Mouse (Mus musculus) thymus, postnatal 10 days (tissue): ENCODE results near the gene Arhgap30.

Experiments used
- DNase-seq, 2 experiments: peaks; one replicate each; pipeline ENCODE4 v3.0.0; 2021; ENCODE audit warnings: low spot score in 2 of 2

The Arhgap30 gene

DNA sequence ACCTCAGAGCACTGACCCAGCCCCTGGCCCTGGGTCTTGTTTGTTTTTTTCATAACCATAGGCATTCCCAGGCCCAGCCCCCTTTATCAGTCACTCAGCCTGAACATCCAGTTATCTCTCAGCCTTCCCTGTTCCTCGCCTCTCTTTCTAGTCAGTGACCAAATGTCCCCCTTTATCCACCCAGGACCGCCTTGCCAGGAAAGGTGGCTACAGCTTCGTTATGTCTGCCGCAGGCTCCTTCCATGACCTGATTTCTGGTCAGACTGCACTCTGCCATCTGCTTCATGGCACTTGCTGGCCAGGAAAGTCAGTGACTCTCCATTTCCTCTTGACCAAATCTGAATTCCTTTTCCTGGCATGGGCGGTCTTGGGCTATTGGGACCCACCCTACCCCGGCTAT, 10.5 kb upstream of the Arhgap30 start:
- no peak for DNase-seq

DNA sequence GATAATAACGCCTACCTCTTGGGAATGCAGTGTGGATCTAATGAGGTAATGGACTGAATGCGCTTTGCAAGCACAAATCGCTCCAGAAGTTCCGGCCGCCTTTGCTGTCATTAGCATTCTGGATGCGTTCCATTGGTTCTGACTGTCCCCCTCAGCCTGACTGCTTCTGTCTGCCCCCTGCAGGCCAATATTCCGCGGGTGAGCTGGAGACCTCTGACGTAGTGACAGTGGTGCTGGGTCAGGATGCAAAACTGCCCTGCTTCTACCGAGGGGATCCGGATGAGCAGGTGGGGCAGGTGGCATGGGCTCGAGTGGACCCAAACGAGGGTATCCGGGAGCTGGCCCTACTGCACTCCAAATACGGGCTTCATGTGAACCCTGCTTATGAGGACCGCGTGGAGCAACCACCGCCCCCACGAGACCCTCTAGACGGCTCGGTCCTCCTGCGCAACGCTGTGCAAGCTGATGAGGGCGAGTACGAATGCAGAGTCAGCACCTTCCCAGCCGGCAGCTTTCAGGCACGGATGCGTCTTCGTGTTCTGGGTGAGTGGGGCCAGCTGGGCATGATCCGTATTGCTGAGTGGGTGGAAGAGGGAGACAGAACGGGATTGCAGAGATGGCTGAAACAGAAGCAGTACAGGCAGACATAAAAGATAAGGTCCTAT, 8.7 kb upstream of the Arhgap30 start:
- DNase-seq = peak; percentile 53 to 72

DNA sequence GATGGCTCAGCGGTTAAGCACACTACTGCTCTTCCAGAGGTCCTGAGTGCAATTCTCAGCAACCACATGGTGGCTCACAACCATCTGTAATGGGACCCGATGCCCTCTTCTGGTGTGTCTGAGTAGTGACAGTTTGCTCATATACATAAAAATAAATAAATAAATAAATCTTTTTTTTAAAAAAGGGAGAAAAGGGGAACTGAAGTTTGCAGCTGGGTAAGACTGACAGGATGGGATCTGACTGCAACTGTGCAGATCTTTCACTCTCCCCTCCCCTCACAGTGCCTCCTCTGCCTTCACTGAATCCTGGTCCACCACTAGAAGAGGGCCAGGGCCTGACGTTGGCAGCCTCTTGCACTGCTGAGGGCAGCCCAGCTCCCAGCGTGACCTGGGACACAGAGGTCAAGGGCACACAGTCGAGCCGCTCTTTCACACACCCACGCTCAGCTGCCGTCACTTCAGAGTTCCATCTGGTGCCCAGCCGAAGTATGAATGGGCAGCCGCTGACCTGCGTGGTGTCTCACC, 6.6 kb upstream of the Arhgap30 start:
- no peak for DNase-seq

DNA sequence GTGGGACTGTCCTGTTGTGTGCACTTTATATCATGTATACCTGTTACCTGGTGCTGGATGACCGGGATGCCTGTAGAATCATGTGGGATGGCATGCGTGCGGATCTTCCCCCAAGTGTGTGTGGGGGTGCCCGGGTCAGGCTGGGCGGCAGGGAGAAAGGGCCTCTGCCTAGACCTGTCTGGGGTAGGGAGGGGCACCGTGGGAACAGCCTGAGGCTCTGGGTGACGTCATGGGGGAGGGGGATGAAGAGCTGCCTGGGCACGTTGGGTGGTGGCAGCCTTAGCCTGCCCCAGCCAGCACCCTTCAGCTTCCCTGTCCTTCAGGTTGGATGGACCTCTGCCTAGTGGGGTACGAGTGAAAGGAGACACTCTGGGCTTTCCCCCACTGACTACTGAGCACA, 4.4 kb upstream of the Arhgap30 start:
- no peak for DNase-seq

DNA sequence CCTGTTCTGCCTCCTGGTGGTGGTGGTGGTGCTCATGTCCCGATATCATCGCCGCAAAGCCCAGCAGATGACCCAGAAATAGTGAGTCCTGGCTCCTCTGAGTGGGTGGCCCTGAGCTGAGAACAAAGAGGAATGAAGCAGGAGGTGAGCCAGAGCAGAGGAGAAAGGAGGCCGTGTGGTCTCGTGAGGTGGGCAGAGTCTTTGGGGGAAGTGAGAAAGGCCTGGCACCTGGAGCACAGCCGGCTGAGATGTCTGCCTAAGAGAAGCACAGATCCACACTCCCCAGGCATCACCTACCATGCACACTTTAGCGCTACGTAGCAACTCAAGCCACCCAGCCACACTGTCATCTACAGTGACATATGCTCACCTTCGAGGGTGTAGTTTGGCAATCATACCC, 3.6 kb upstream of the Arhgap30 start:
- no peak for DNase-seq

DNA sequence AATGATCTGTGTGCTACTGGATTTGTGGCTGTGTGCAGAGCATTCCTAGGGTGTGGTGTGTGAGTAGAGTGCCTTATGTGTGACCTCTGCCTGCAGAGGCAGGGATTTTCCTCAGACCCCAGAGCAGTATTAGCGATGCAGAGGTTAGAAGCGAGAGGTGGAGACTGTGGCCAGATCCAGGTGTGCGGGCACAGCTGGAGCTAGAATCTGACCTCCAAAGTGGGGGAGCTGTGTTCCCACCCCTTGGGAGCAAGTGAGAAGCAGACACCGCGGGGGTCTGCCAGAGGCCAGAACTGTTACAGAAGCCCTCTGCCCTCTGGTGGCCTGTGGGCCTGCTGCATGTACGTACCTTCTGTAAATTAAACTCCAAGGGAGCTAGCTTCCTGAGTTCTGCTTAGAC, 1.7 kb upstream of the Arhgap30 start:
- peak; percentile 46 to 61 for DNase-seq

DNA sequence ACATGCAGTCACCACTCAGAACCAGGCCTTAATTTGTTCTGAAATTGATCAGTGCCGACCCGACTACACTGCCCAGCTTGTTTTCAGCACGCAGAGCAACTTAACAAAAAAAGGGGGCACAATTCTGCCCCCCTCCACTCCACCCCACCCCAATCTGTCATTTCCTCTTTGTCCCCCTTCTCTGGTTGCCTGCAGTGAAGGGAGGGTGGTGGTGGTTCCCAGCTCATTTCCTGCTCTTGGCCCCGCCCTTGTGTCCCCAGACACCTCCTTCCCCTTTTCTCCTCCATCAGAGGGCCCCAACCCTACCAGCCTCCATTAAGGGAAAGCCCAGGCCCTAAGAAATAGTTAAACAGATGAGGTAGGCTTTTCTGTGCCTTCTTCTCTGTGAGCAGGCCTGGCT, 1.3 kb downstream of the Arhgap30 start:
- DNase-seq = peak; percentile 70 to 76

DNA sequence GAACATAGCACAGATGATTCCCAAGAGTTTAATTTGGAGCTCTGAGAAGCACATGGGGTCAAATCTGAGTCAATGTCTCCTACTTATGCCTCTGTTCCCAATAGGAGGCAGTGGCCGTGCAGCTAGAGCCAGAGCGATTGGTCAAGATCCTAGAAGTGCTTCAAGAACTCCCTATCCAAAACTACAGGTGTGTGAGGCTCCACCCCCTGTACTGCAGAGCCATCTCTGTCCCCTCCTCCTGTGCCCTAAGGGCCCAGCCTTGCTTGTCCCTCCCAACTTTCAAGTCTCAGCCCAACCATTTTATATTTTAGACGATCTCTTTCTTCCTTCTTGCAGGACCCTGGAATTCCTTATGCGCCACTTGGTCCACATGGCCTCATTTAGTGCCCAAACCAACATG, 13.1 kb downstream of the Arhgap30 start:
- no peak for DNase-seq

DNA sequence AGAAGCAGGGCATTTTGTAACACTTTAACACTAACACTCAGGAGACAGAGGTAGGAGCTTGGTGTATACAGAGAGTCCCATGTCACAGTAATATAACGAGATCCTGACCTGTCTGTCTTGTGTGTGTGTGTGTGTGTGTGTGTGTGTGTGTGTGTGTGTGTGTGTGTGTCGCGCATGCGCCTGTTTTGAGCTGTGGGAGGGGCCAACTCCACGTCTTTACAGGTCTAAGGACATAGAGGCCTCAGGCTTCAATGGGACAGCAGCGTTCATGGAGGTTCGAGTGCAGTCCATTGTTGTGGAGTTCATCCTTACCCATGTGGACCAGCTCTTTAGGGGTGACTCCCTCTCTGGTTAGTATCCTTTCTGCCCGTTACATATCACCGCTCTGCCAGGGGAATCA, 14.2 kb downstream of the Arhgap30 start:
- DNase-seq = no peak

DNA sequence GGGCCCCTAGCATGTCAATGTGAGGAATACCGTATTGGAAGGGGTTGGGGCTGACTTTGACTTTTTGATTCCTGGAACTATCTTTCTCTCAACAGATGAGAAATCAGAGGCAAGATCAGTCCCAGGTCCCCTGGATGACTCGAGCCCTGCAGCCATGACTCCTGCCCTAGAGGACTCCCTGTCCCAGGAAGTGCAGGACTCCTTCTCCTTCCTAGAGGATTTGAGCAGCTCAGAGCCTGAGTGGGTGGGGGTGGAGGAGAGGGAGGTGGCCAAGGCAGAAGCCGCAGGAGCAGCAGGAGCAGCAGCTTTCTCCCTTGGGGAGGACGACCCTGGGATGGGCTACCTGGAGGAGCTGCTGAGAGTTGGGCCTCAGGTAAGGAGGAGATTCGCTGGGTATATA, 18.5 kb downstream of the Arhgap30 start:
- DNase-seq = no peak

DNA sequence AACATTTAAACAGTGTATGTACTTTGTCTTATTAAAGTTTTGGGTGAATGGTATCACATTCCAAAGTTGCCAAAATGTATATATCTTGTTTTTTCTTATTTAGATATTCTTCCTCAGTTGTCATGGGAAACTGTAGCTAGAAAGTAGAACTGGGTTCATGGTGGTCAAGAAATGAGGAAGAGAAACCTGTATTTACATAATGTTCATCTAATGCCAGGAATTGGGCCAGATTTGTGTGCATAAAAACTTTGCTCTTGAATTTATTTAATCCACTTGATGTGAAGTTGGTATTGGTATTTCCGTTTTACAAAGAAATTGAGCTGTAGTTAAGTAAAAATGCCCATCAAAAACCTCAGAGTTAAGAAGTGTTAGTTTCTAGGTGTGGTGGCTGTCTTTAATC, 21.5 kb downstream of the Arhgap30 start:
- no peak for DNase-seq

DNA sequence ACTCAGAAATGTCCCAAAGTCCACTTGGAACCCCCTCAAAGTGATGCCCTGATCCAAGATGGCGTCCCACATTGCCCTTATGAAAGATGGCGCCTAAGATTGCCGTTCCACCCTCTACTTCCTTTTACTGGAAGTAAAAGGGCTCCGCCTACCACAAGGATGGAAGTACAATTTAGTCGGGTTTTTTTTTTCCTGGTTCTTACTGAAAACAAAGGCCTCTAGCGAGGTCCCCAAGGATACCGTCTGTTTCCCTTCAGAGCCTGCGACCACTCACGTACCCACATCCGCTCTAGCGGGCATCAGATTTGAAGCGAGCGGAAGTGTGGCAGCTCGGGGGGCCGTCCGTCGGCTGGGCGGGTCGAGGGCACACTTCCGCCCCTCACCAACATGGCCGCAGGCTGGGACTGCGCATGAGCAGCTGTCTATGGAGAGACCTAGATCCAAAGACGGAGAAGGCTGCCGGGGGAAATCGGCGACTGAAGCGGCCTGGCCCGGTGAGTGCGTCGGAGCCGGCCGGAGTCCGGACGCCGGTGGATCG, 22.3 kb downstream of the Arhgap30 start, which contains the start of gene Usf1:
TSS of gene Usf1 (plus strand) at position 367 of the 538 bp plus-strand sequence.
- peak; percentile 94 for DNase-seq

DNA sequence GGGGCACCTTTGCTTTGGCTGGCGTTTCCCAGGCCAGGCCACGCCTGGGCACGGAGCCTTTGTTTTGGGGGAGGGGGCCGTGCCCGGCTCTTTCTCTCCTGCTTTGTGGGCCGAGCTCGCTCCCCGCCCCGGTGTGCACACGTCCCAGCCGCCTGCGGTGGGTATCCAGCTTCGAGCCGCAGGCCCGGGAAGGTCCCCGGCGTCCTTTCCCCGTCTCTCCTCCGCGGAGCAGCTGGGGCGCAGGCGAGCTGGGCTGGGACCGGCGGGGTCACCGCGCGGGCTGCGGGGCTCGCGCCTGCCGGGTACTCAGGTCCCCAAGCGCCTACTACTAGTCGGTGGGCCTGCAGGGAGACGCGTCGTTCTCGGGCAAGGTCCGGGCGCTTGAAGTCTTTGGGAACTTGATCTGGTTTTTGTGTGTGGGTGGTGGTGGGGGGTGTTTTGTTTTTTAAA, 22.8 kb downstream of the Arhgap30 start:
- no peak for DNase-seq

DNA sequence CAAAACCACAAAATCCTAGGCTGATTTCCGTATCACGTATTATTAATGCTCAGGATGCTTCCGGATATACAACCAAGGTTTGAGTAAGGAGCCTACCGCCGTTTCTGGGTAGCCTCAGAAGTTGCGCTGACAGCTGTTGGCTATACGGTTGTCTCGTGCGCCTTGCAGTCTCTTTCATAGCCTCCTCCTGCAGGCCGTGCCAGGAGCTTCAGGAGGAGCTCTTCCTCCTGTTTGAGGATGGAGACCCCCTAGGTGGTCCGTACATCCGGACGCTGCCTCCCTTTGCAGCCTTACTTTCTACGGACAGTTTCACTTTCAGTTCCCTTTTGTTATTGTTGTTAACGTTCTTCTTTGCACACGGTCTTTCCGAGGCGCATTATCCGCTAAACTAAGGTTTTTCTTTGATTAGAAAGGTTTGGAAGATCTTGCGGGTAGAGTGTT, 23.3 kb downstream of the Arhgap30 start:
- DNase-seq = peak; percentile 35 to 43

DNA sequence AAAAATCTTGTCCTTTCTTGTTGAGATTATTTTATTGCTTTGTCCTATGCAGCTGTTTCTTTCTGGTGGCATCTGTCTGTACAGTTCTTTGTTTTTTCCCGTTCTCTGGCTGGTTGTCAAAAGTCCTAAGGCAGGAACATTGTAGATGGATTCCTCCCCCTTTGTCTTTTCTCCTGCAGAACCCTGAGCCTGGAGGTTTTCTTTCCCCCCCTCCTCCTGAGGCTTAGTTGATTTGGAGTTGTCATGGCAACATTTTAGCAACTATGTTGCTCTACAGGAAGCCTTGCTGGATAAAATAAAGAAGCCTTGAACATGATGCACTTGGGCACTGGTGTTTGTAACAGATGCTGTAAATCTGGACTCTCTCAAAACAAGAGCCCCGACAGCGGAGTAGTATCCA, 23.7 kb downstream of the Arhgap30 start:
- DNase-seq = peak in 1 of 2 experiments; percentile 13

DNA sequence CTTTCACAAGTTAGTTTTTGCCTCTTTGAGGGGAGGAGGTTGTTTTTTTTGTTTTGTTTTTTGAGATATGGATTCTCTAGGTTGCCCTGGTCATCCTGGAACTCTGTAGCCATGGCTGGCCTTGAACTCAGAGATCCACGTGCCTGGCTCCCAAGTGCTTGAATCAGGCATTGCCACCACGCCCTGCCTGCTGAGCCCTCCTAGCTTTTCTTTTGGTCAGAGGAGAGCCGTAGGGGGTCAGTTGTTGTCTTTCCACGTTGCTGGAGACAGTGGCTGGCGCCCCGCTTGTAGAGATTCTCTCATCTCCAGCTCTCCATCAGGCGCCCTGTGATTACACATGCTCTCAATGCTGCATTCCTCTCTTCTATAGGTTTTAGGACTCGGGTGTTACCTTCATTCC, 24.9 kb downstream of the Arhgap30 start:
- DNase-seq = no peak

DNA sequence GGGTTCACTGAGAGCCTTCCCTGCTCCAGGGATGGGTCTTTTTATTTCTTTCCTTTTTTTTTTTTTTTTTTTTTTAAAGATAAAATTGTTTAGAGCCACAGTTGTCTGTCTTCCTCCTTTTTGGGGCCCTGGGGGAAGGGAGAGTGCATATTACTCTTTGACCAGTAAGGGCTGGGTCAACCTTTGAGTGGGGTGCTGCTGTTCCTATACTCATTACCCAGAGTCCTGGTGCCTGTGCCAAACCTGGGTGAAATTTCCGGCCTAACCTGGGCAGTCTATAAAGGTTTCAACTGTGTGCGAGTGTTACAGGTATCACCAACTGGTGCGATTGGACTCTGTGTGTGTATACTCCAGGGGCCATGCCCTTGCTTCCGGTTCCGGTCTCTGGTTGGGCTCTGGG, 29.9 kb downstream of the Arhgap30 start, which contains the start of gene Tstd1:
TSS of gene Tstd1 (plus strand) at position 213 of the 400 bp plus-strand sequence.
- DNase-seq = no peak

DNA sequence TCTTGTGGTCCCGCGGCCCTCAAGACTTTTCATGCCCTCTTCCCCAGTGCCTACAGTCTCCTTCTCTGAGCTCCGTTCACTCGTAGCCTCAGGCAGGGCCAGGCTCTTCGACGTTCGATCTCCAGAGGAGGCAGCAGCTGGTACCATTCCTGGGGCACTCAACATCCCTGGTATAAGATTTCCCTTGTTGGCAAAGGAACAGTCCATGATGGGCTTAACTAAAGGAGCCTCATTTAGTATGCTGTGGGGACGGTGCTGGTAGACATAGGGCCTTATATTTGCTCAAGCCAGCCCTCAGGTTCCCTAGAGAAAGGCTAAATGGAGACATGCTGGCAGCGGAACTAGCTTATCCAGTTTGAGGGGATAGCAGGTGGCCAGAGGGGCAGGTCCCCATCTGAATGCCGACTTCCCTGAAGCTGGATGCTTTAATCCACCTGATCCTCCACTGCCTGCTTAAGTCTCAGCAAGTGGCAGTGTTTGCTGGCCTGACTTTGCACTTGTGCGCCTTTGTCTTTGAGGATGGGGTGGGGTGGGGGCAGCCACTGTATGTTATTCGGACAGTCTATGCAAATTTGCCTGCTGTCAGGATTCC, 30.6 kb downstream of the Arhgap30 start:
- no peak for DNase-seq

DNA sequence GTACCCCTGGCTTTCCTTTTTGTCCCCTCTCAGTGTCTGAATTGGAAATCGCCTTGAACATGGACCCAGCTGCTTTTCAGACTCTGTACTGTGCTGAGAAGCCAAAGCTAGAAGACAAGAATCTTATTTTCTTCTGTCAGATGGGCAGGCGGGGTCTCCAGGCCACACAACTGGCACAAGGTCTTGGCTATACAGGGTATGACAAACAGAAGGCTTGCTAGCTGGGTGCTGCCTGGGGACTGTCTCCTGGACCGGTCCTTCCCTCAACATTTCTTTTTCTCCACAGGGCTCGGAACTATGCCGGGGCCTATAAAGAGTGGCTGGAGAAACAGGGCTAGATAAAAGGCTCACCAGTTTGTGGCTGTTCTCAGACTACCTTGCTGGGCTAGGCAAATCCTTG, 31.2 kb downstream of the Arhgap30 start:
- DNase-seq = no peak

DNA sequence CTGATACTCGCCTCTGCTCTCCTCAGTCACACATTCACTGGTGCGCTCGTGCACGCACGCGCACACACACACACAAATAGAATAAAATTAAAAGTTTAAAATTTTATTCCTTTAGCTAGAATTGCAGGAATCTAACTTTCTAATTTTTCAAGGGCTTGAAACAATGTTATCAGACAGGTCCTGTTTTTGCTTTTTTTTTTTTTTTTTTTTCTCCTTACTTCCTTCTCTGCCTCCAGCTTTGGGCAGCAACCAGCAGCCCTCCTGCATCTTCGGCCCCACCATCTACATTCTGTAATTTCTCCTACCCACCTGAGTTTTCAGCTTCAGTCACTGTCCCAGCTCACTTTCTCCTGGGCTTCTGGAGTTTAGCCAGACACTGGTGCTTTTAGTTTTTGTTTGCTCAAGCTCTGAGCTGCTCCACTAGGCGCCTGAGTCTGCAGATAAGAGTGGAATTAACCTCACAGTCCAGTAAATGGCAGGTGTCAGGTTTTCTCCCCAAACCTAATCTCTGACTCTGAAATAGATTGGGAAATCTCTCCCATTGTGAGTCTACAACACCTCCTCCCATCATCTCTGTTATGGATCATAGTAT, 33.8 kb downstream of the Arhgap30 start:
- DNase-seq = no peak

DNA sequence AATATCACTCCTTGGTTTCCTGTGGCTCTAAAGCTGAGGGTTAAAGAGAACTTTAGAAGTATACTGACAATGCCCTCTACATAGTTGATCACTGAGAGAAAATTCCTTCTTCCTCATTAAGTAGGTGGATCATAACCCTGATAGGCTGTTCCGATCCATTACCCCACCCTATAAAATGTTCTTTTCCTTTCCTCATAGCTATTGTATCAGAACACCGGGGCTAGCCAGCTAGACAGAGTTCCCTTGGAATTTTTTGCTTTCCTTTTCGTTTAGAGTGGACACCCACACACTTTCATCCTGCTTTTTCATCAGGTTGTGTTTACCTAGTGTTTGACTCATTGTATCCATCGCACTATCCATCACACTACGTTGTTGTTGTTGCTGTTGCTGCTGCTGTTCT, 35.9 kb downstream of the Arhgap30 start:
- DNase-seq = no peak

DNA sequence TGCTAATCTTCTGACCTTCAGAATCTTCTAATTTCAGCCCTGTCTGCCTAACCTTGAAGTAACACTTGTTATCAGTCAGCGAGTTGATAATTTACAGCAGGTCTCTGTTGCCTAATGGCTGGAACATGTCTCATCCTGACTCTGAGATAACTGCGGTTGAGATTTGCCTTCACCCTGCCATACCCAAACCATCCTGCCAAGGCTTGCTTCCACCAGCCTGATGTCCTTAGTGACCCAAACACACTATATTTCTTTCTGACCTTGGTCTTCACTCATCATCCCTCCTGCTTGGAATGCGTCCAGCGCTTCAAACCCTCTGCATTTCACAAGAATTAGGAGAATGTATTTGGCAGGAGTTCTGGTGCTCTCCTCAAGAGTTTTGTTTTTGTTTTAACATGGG, 36.4 kb downstream of the Arhgap30 start:
- no peak for DNase-seq

DNA sequence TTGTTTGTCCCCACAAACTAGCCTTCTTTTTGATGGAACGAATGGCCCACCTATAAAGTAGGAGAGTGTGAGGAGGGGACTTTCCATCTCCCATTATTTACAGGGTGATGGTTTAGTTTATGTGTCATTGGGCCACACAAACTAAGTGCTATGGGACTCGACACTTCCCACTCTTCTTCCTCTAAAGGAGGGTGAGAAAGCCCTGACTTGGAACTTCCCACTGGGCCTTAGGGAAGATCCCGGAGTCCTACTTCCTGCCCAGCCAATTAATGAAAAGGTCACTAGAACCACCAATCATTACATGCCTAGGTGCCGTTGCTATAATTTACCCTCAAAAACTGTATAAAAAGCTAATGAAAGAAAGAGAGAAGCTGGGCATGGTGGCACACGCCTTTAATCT, 43.4 kb downstream of the Arhgap30 start:
- DNase-seq = no peak
